Mouse (Mus musculus) heart, embryonic 10.5 days (tissue): ENCODE measurements around the gene Tbx6. TPM values are rescaled to one million over a fixed set of nuclear protein-coding genes. Genes with fewer than 3 reads are reported as not detected.

ENCODE experiments used
- DNase-seq: peaks from one replicate; pipeline ENCODE4 v3.0.0-alpha.2; 2017; ENCODE audit warnings: low spot score
- H3K27ac ChIP-seq: fragments of 300-500 bp; sonication (generic); 2 replicates; pipeline ENCODE4 v1.5.1; 2016; ENCODE audit warnings: mild to moderate bottlenecking
- H3K27me3 ChIP-seq: fragments of 300-500 bp; sonication (generic); 2 replicates; pipeline ENCODE4 v1.6.1; 2016; ENCODE audit warnings: mild to moderate bottlenecking; ENCODE audit not compliant: poor library complexity, insufficient read depth, severe bottlenecking
- H3K36me3 ChIP-seq: fragments of 300-500 bp; sonication (generic); 2 replicates; pipeline ENCODE4 v1.6.1; 2016; ENCODE audit warnings: mild to moderate bottlenecking, moderate library complexity
- H3K4me1 ChIP-seq: fragments of 300-500 bp; sonication (generic); 2 replicates; pipeline ENCODE4 v1.6.1; 2016; ENCODE audit warnings: mild to moderate bottlenecking
- H3K4me3 ChIP-seq: fragments of 300-500 bp; sonication (generic); 2 replicates; pipeline ENCODE4 v1.5.1; 2016; ENCODE audit warnings: mild to moderate bottlenecking, moderate library complexity
- H3K9me3 ChIP-seq: fragments of 300-500 bp; sonication (generic); 2 replicates; pipeline ENCODE4 v1.6.1; 2016; ENCODE audit warnings: mild to moderate bottlenecking, moderate library complexity
- WGBS: fragments of 180-500 bp; shearing (Covaris S2); methylation state at CpG from one replicate; pipeline ENCODE4 v1.1.7; 2016; 5-methylcytosine and 5-hydroxymethylcytosine counted together
- polyA plus RNA-seq: library from polyadenylated mRNA; unstranded; fragments of >200 nt; fragmentation: Nextera tagmentation; extraction: Ambion mirVana; gene quantifications from 2 replicates; pipeline ENCODE4 v1.2.1, GENCODE M21; 2016

Tbx6 gene
- polyA plus RNA-seq, 1 experiment from 2014 or later = 0.53 TPM

GRCm38 (mm10) chr7:126816494-126816893 is 35.2 kb downstream of the Tbx6 start:
- Histone ChIP-seq H3K27ac (no peak overlapping the region), H3K4me1 (no peaks in the 10 kb centered on the region), H3K4me3 (no peak overlapping the region), H3K27me3 (0 out of 2 replicates have a peak, but pooled peaks cover 8% of the 10 kb centered on the region), H3K9me3 (no peaks in the 10 kb centered on the region), H3K36me3 (no peaks in the 10 kb centered on the region)
- DNase-seq = no peak
- 87% methylated on average over 8 of the region's 8 CpGs for WGBS

GRCm38 (mm10) chr7:126817595-126817994 is 36.3 kb downstream of the Tbx6 start:
- Histone ChIP-seq H3K4me1 (peaks cover 5% of the 10 kb centered on the region), H3K9me3 (no peaks in the 10 kb centered on the region), H3K36me3 (no peaks in the 10 kb centered on the region), H3K4me3 (no peak overlapping the region), H3K27ac (no peak overlapping the region), H3K27me3 (peaks cover 12% of the 10 kb centered on the region)
- no peak for DNase-seq
- WGBS = 83% methylated on average over 7 of the region's 7 CpGs

GRCm38 (mm10) chr7:126818818-126819217 is 37.5 kb downstream of the Tbx6 start:
- 35% methylated on average over 1 of the region's 1 CpGs for WGBS
- DNase-seq = no peak
- Histone ChIP-seq H3K36me3 (no peaks in the 10 kb centered on the region), H3K4me3 (no peak overlapping the region), H3K4me1 (peaks cover 15% of the 10 kb centered on the region), H3K27me3 (peaks cover 17% of the 10 kb centered on the region), H3K9me3 (no peaks in the 10 kb centered on the region), H3K27ac (no peak overlapping the region)

- Histone ChIP-seq H3K27ac (no peak overlapping the region), H3K4me3 (no peak overlapping the region), H3K36me3 (no peaks in the 10 kb centered on the region), H3K27me3 (peaks cover 43% of the 10 kb centered on the region), H3K9me3 (no peaks in the 10 kb centered on the region), H3K4me1 (peaks cover 18% of the 10 kb centered on the region)
- WGBS = 17% methylated on average over 7 of the region's 7 CpGs
- DNase-seq = peak; percentile 90
These were observed 40.7 kb downstream of the Tbx6 start for GRCm38 (mm10) chr7:126821835-126822511.

GRCm38 (mm10) chr7:126822741-126823140 is 41.5 kb downstream of the Tbx6 start:
- no peak for DNase-seq
- peak overlapping the region; percentile 54 for H3K4me3 ChIP-seq
- H3K9me3 ChIP-seq = no peaks in the 10 kb centered on the region
- 0 out of 2 replicates have a peak overlapping the region, but pooled peaks have one; percentile 25 for H3K27ac ChIP-seq
- H3K36me3 ChIP-seq = no peaks in the 10 kb centered on the region
- peaks cover 48% of the 10 kb centered on the region for H3K27me3 ChIP-seq
- peaks cover 18% of the 10 kb centered on the region for H3K4me1 ChIP-seq
- WGBS = 5% methylated on average over 9 of the region's 9 CpGs

GRCm38 (mm10) chr7:126823202-126823711 is 42.0 kb downstream of the Tbx6 start:
- peaks cover 49% of the 10 kb centered on the region for H3K27me3 ChIP-seq
- no peak for DNase-seq
- H3K4me1 ChIP-seq = peaks cover 18% of the 10 kb centered on the region
- no peaks in the 10 kb centered on the region for H3K36me3 ChIP-seq
- H3K27ac ChIP-seq = 0 out of 2 replicates have a peak overlapping the region, but pooled peaks have one; percentile 25
- H3K9me3 ChIP-seq = no peaks in the 10 kb centered on the region
- whole genome bisulfite sequencing = 1% methylated on average over 12 of the region's 19 CpGs
- H3K4me3 ChIP-seq = peak overlapping the region; percentile 54

GRCm38 (mm10) chr7:126823940-126824339 is 42.7 kb downstream of the Tbx6 start:
- peaks cover 18% of the 10 kb centered on the region for H3K4me1 ChIP-seq
- no peak overlapping the region for H3K27ac ChIP-seq
- H3K36me3 ChIP-seq = no peaks in the 10 kb centered on the region
- DNase-seq = no peak
- peaks cover 55% of the 10 kb centered on the region for H3K27me3 ChIP-seq
- no peak overlapping the region for H3K4me3 ChIP-seq
- no peaks in the 10 kb centered on the region for H3K9me3 ChIP-seq
- WGBS = 14% methylated on average over 10 of the region's 10 CpGs

- peaks cover 18% of the 10 kb centered on the region for H3K4me1 ChIP-seq
- H3K36me3 ChIP-seq = no peaks in the 10 kb centered on the region
- H3K27me3 ChIP-seq = peaks cover 69% of the 10 kb centered on the region
- no peak for DNase-seq
- no peak overlapping the region for H3K27ac ChIP-seq
- 20% methylated on average over 8 of the region's 8 CpGs for WGBS
- H3K9me3 ChIP-seq = no peaks in the 10 kb centered on the region
- H3K4me3 ChIP-seq = no peak overlapping the region
These were observed 44.1 kb downstream of the Tbx6 start for GRCm38 (mm10) chr7:126825403-126825802.

- no peak for DNase-seq
- H3K36me3 ChIP-seq = no peaks in the 10 kb centered on the region
- H3K27ac ChIP-seq = no peak overlapping the region
- no peaks in the 10 kb centered on the region for H3K9me3 ChIP-seq
- H3K4me3 ChIP-seq = no peak overlapping the region
- H3K27me3 ChIP-seq = peaks cover 75% of the 10 kb centered on the region
- WGBS = 62% methylated on average over 5 of the region's 5 CpGs
- H3K4me1 ChIP-seq = peaks cover 18% of the 10 kb centered on the region
These were observed 44.7 kb downstream of the Tbx6 start for GRCm38 (mm10) chr7:126825952-126826351.

- WGBS = 53% methylated on average over 5 of the region's 5 CpGs
These were observed 50.3 kb downstream of the Tbx6 start, which contains the start of gene 4930451I11Rik for GRCm38 (mm10) chr7:126831539-126831938. TSS of gene 4930451I11Rik (minus strand) at chr7:126831639.

GRCm38 (mm10) chr7:126832036-126832598 is 50.8 kb downstream of the Tbx6 start:
- WGBS = 2% methylated on average over 21 of the region's 21 CpGs
- peaks cover 52% of the 10 kb centered on the region for H3K27me3 ChIP-seq
- peak; percentile 93 for DNase-seq
- H3K9me3 ChIP-seq = no peaks in the 10 kb centered on the region
- no peaks in the 10 kb centered on the region for H3K36me3 ChIP-seq
- H3K4me1 ChIP-seq = 0 out of 2 replicates have a peak, but pooled peaks cover 3% of the 10 kb centered on the region
- H3K27ac ChIP-seq = peak overlapping the region; percentile 67
- H3K4me3 ChIP-seq = peak overlapping the region; percentile 56

More at GRCm38 (mm10) chr7:126831539-126831938, 50.3 kb downstream of the Tbx6 start, which contains the start of gene 4930451I11Rik:
- Histone ChIP-seq H3K36me3 (no peaks in the 10 kb centered on the region), H3K27me3 (peaks cover 52% of the 10 kb centered on the region), H3K9me3 (no peaks in the 10 kb centered on the region), H3K27ac (peak within 1 kb of the TSS; percentile 67), H3K4me1 (0 out of 2 replicates have a peak, but pooled peaks cover 3% of the 10 kb centered on the region), H3K4me3 (peak within 1 kb of the TSS; percentile 56)
- DNase-seq = no peak

GRCm38 (mm10) chr7:126833294-126833693 is 52.0 kb downstream of the Tbx6 start:
- Histone ChIP-seq H3K27ac (no peak overlapping the region), H3K4me3 (no peak overlapping the region), H3K4me1 (0 out of 2 replicates have a peak, but pooled peaks cover 3% of the 10 kb centered on the region), H3K27me3 (peaks cover 46% of the 10 kb centered on the region), H3K9me3 (no peaks in the 10 kb centered on the region), H3K36me3 (no peaks in the 10 kb centered on the region)
- WGBS = 95% methylated on average over 1 of the region's 1 CpGs
- DNase-seq = no peak
